Mouse (Mus musculus) heart, embryonic 11.5 days (tissue): ENCODE results near the gene Nrxn3. TPM values are rescaled to one million over a fixed set of nuclear protein-coding genes. Genes with fewer than 3 reads are reported as not detected.
A peak's percentile ranks its signal among the peaks of the same experiment; 100 is the strongest.

Source experiments
- ATAC-seq: fragments of 200-750 bp; cut with Nextera tagmentation; replicated peaks from 2 replicates; pipeline ENCODE4 v1.8.0; 2017; ENCODE audit warnings: moderate library complexity; ENCODE audit not compliant: insufficient number of reproducible peaks, low FRiP score, low TSS enrichment
- H3K27ac ChIP-seq: fragments of 300-500 bp; sonication (generic); 2 replicates; pipeline ENCODE4 v1.5.1; 2014; ENCODE audit warnings: mild to moderate bottlenecking, low read depth, low read length
- H3K27me3 ChIP-seq: fragments of 300-500 bp; sonication (generic); 2 replicates; pipeline ENCODE4 v1.6.1; 2014; ENCODE audit warnings: mild to moderate bottlenecking, low read length, mixed read lengths; ENCODE audit not compliant: control insufficient read depth, insufficient read depth
- H3K36me3 ChIP-seq: fragments of 300-500 bp; sonication (generic); 2 replicates; pipeline ENCODE4 v1.6.1; 2014; ENCODE audit warnings: mild to moderate bottlenecking, low read length, moderate library complexity, mixed read lengths; ENCODE audit not compliant: control insufficient read depth, insufficient read depth
- H3K4me1 ChIP-seq: fragments of 300-500 bp; sonication (generic); 2 replicates; pipeline ENCODE4 v1.6.1; 2014; ENCODE audit warnings: low read length; ENCODE audit not compliant: control insufficient read depth, insufficient read depth
- H3K4me2 ChIP-seq: fragments of 300-500 bp; sonication (generic); 2 replicates; pipeline ENCODE4 v1.6.1; 2014; ENCODE audit warnings: mild to moderate bottlenecking, moderate library complexity
- H3K4me3 ChIP-seq: fragments of 300-500 bp; sonication (generic); 2 replicates; pipeline ENCODE4 v1.5.1; 2014; ENCODE audit warnings: low read depth, low read length
- H3K9ac ChIP-seq: fragments of 300-500 bp; sonication (generic); 2 replicates; pipeline ENCODE4 v1.6.1; 2014; ENCODE audit warnings: mild to moderate bottlenecking, low read depth, low read length, moderate library complexity
- H3K9me3 ChIP-seq: fragments of 300-500 bp; sonication (generic); replicated peaks from 2 replicates; pipeline ENCODE4 v1.6.1; 2016; ENCODE audit warnings: low read length; ENCODE audit not compliant: control insufficient read depth
- WGBS: fragments of 180-500 bp; shearing (Covaris S2); extraction: QIAGEN DNeasy Blood & Tissue Kit; methylation state at CpG from one replicate; pipeline ENCODE4 v1.1.7; 2014; ENCODE audit not compliant: insufficient replicate concordance; 5-methylcytosine and 5-hydroxymethylcytosine counted together
- polyA plus RNA-seq: library from polyadenylated mRNA; unstranded; fragments of >200 nt; fragmentation: Nextera tagmentation; extraction: Ambion mirVana; gene quantifications from 2 replicates; pipeline ENCODE4 v1.2.1, GENCODE M21; 2014

The Nrxn3 gene
- polyA plus RNA-seq, 1 experiment from 2014 or later = 4.5 TPM

DNA sequence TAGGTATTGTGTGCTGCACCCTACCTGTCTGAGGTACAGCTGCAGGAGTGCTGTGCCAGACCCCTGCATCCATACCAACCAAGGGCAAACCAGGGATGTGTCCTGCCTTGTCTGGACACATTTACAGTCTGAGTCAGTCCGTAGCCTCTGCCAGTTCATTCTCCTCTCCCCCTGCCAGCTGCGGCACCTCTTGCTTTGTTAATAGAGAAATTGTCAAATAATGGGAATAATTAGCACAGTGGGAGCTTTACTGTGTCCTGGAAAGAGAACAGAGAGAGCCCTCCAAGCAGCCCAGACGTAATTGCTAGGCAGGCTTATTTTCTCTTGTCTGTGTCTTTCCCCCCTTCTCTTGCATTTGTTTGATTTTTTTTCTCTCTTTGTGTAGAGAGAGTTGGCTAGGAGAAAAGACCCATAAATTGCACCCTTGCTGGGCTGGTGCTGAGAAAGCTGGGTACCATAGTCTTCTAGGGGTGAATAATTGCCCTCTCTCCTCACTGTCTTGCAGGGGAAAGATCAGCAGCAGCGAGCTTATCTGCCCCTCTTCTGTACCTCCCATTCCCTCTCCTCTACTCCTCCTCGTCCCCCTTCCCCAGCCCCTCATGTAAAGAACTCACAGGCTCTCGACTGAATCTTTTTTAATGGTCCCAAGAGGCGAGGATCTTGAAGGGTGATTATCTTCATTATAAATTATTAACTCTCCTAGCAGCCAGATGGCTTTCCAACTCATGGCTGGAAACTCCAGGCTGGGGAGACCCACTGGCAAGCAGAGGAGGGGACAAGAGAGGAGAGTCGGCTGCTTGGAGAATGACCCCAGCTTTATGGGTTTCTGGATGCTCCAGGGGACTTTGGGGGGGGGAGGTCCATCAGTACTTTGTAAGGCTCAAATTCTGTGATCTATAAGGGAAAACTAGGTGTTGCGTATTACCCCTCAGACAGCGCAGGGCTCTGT is 61.8 kb downstream of the Nrxn3 start:
- Histone ChIP-seq H3K27me3 (no peaks in the 10 kb centered on the region), H3K9me3 (no peaks in the 10 kb centered on the region), H3K4me3 (no peak overlapping the region), H3K27ac (no peak overlapping the region), H3K9ac (no peak overlapping the region), H3K4me2 (no peak overlapping the region), H3K36me3 (no peaks in the 10 kb centered on the region), H3K4me1 (no peaks in the 10 kb centered on the region)
- no peak for ATAC-seq
- 61% methylated on average over 10 of the region's 10 CpGs for WGBS

DNA sequence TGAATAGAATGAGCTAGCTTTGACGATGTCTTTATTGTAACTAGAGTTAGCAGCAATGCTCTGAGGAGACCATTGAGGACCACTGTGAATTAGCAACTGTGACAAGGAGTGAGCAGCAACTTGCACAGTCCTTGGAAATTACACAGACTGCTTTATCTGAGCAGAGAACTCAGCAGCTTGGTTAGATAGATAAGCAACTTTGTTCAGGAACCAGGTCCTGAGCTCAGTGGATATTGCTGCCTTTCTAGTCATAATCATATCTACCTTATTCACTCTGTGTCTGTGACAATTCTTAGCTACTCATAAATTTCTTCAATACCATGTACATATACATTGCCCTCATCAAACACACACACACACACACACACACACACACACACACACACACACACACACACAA is 70.6 kb downstream of the Nrxn3 start:
- Histone ChIP-seq H3K9ac (no peak overlapping the region), H3K27ac (no peak overlapping the region), H3K36me3 (no peaks in the 10 kb centered on the region), H3K4me1 (no peaks in the 10 kb centered on the region), H3K9me3 (no peaks in the 10 kb centered on the region), H3K4me3 (no peak overlapping the region), H3K4me2 (no peak overlapping the region), H3K27me3 (no peaks in the 10 kb centered on the region)
- WGBS = 82% methylated on average over 1 of the region's 1 CpGs
- no peak for ATAC-seq

DNA sequence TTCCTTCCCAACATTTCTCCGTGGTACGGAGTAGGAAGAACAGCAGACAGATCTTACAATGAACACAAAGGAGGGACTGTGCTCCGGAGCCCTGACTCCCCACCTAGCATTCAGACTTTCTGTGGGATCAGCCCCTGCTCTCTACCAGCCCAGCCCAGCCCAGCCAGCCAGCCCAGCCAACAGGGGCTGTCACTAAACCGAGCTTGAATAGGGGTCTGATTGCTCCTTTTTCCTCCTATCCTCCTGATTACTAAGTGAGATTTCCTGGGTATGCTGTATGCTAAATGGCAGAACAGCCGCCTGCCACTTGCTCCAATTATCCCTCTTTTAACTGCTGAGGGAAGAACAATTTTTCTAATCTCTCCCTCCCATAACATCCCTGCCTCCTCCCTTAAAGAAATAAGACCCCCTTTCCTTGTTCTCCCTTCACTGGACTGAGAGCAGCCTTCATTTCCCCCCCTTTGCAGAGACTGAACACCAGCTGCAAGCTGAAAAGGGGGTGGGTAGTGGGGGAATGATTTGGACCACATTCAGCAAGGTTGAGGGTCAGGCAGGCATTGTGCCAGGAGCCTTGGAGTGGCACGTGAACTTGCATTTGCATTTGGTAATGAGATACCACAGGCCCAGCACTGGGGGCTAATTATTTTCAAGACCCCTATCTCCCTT is 78.4 kb downstream of the Nrxn3 start:
- WGBS = 24% methylated on average over 6 of the region's 6 CpGs
- H3K4me2 ChIP-seq = no peak overlapping the region
- H3K27me3 ChIP-seq = no peaks in the 10 kb centered on the region
- no peak overlapping the region for H3K9ac ChIP-seq
- no peaks in the 10 kb centered on the region for H3K36me3 ChIP-seq
- H3K27ac ChIP-seq = no peak overlapping the region
- H3K9me3 ChIP-seq = no peaks in the 10 kb centered on the region
- ATAC-seq = no peak
- H3K4me3 ChIP-seq = no peak overlapping the region
- peaks cover 18% of the 10 kb centered on the region for H3K4me1 ChIP-seq

- H3K36me3 ChIP-seq = no peaks in the 10 kb centered on the region
- H3K27ac ChIP-seq = no peak overlapping the region
- no peak for ATAC-seq
- peaks cover 18% of the 10 kb centered on the region for H3K4me1 ChIP-seq
- no peaks in the 10 kb centered on the region for H3K9me3 ChIP-seq
- WGBS = 56% methylated on average over 1 of the region's 1 CpGs
- no peak overlapping the region for H3K9ac ChIP-seq
- no peaks in the 10 kb centered on the region for H3K27me3 ChIP-seq
- no peak overlapping the region for H3K4me2 ChIP-seq
- no peak overlapping the region for H3K4me3 ChIP-seq
Observed at GRCm38 (mm10) chr12:88801656-88802007, 79.0 kb downstream of the Nrxn3 start.

GRCm38 (mm10) chr12:88808947-88809346 is 86.3 kb downstream of the Nrxn3 start:
- Histone ChIP-seq H3K9ac (no peak overlapping the region), H3K36me3 (no peaks in the 10 kb centered on the region), H3K9me3 (no peaks in the 10 kb centered on the region), H3K4me1 (no peaks in the 10 kb centered on the region), H3K4me3 (no peak overlapping the region), H3K4me2 (no peak overlapping the region), H3K27ac (no peak overlapping the region), H3K27me3 (no peaks in the 10 kb centered on the region)
- WGBS = 88% methylated on average over 1 of the region's 1 CpGs
- no peak for ATAC-seq

GRCm38 (mm10) chr12:88812173-88812572 is 89.5 kb downstream of the Nrxn3 start:
- Histone ChIP-seq H3K4me1 (no peaks in the 10 kb centered on the region), H3K36me3 (no peaks in the 10 kb centered on the region), H3K4me2 (peak overlapping the region; percentile 4), H3K27me3 (no peaks in the 10 kb centered on the region), H3K9ac (no peak overlapping the region), H3K4me3 (no peak overlapping the region), H3K27ac (peak overlapping the region; percentile 70), H3K9me3 (no peaks in the 10 kb centered on the region)
- ATAC-seq = peak; percentile 78
- WGBS = 25% methylated on average over 5 of the region's 5 CpGs

- H3K27ac ChIP-seq = no peak overlapping the region
- no peaks in the 10 kb centered on the region for H3K27me3 ChIP-seq
- H3K36me3 ChIP-seq = no peaks in the 10 kb centered on the region
- no peak overlapping the region for H3K4me2 ChIP-seq
- H3K4me1 ChIP-seq = no peaks in the 10 kb centered on the region
- no peak overlapping the region for H3K9ac ChIP-seq
- H3K9me3 ChIP-seq = no peaks in the 10 kb centered on the region
- WGBS = 80% methylated on average over 5 of the region's 5 CpGs
- ATAC-seq = no peak
- no peak overlapping the region for H3K4me3 ChIP-seq
Observed at GRCm38 (mm10) chr12:88816865-88817264, 94.2 kb downstream of the Nrxn3 start.

GRCm38 (mm10) chr12:88818622-88819334 is 96.1 kb downstream of the Nrxn3 start:
- 74% methylated on average over 4 of the region's 4 CpGs for WGBS
- no peaks in the 10 kb centered on the region for H3K9me3 ChIP-seq
- H3K4me1 ChIP-seq = no peaks in the 10 kb centered on the region
- no peak overlapping the region for H3K4me3 ChIP-seq
- peak; percentile 61 for ATAC-seq
- no peaks in the 10 kb centered on the region for H3K36me3 ChIP-seq
- H3K27ac ChIP-seq = no peak overlapping the region
- H3K4me2 ChIP-seq = no peak overlapping the region
- no peak overlapping the region for H3K9ac ChIP-seq
- H3K27me3 ChIP-seq = no peaks in the 10 kb centered on the region
